Mouse (Mus musculus): ENCODE results near the gene Robo3.
A peak's percentile ranks its signal among the peaks of the same experiment; 100 is the strongest.

Robo3 gene

GRCm38 (mm10) chr9:37429326-37429725 is 3.7 kb downstream of the Robo3 start:
- no peak for DNase-seq

GRCm38 (mm10) chr9:37421239-37421638 is 11.8 kb downstream of the Robo3 start:
- peak; percentile 41 for DNase-seq

GRCm38 (mm10) chr9:37420676-37421075 is 12.4 kb downstream of the Robo3 start:
- peak; percentile 92 for DNase-seq

GRCm38 (mm10) chr9:37418791-37419190 is 14.3 kb downstream of the Robo3 start:
- no peak for DNase-seq

GRCm38 (mm10) chr9:37414666-37415065 is 18.4 kb downstream of the Robo3 start:
- no peak for DNase-seq

GRCm38 (mm10) chr9:37412989-37413388 is 20.1 kb downstream of the Robo3 start:
- no peak for DNase-seq

- no peak for DNase-seq
Observed at GRCm38 (mm10) chr9:37409698-37410445, 23.2 kb downstream of the Robo3 start.

GRCm38 (mm10) chr9:37407850-37408502 is 25.1 kb downstream of the Robo3 start:
- no peak for DNase-seq

- no peak for DNase-seq
Observed at GRCm38 (mm10) chr9:37406372-37406771, 26.7 kb downstream of the Robo3 start.

- no peak for DNase-seq
Observed at GRCm38 (mm10) chr9:37403011-37403410, 30.0 kb downstream of the Robo3 start.

GRCm38 (mm10) chr9:37402501-37402900 is 30.5 kb downstream of the Robo3 start:
- no peak for DNase-seq

GRCm38 (mm10) chr9:37401802-37402201 is 31.2 kb downstream of the Robo3 start, which contains the start of gene Robo4:
Gene Robo4 (plus strand): TSS chr9:37401897.
- peak; percentile 75 for DNase-seq

GRCm38 (mm10) chr9:37400585-37400984 is 32.5 kb downstream of the Robo3 start:
- peak; percentile 68 for DNase-seq

GRCm38 (mm10) chr9:37393482-37394131 is 39.4 kb downstream of the Robo3 start:
- DNase-seq: no peak

GRCm38 (mm10) chr9:37392071-37392470 is 41.0 kb downstream of the Robo3 start:
- DNase-seq: no peak

- no peak for DNase-seq
Observed at GRCm38 (mm10) chr9:37390891-37391290, 42.2 kb downstream of the Robo3 start.

GRCm38 (mm10) chr9:37384284-37385182 is 48.5 kb downstream of the Robo3 start:
- DNase-seq: peak; percentile 60

- DNase-seq: no peak
Observed at GRCm38 (mm10) chr9:37383161-37383560, 49.9 kb downstream of the Robo3 start.

GRCm38 (mm10) chr9:37375718-37376117 is 57.3 kb downstream of the Robo3 start:
- no peak for DNase-seq

- DNase-seq: no peak
Observed at GRCm38 (mm10) chr9:37371232-37371801, 61.7 kb downstream of the Robo3 start.

- DNase-seq: peak; percentile 67
Observed at GRCm38 (mm10) chr9:37368860-37369259, 64.2 kb downstream of the Robo3 start.

GRCm38 (mm10) chr9:37368081-37368830 is 64.8 kb downstream of the Robo3 start:
- no peak for DNase-seq

Data from lung, postnatal 10 days (tissue).